Comparison of ENCODE assay signal across 10 mouse cellular contexts in the genomic region with DNA sequence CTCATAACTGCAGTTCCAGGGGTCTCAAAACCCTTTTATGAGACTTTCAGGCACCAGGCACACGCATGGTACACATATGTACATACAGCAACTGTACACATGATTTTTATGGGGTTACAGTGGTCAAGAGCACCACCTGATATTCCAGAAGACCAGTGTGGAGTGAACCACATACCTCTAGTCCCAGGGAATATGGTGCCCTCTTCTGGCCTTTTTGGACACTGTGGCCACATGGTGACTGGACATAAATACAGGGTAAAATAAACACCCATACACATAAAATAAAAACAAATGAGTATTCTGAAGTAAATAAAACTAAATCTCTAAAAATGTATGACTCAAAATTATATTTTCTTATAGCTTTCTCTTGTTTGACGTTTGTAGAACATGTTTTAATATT. TPM values are rescaled to one million over a fixed set of nuclear protein-coding genes. Genes with fewer than 3 reads are reported as not detected.
A peak's percentile ranks its signal among the peaks of the same experiment; 100 is the strongest.
DNase-seq lines count a peak whose midpoint lies in the region; TF ChIP-seq lines count a peak whose summit lies in the region.
"Had no signal": no experiment of that assay in that cellular context is flagged by ENCODE, and none has a peak within 500 bp of the region (broad histone marks: within the 10 kb centered on the region; RNA-seq: fewer than 3 reads in every experiment).

No protein-coding gene starts in this region.

- TF ChIP-seq CTCF in layer of hippocampus, adult 2 months (conservative IDR thresholded peaks at IDR 0.05) = peak; percentile 48

- H3K27ac ChIP-seq in layer of hippocampus, adult 2 months = no peak overlapping the region
- H3K27ac ChIP-seq: heart, embryonic 13.5 days had no signal

- peak; percentile 18 for DNase-seq in adrenal gland, postnatal 10 days
- no peak for DNase-seq in adrenal gland, adult 8-10 months
- DNase-seq in layer of hippocampus, adult 2 months (ENCODE audit: low spot score in 2 of 2) = no peak
- no peak for DNase-seq in layer of hippocampus, adult 8-10 months (ENCODE audit: low spot score in 2 of 2)
- DNase-seq in adrenal gland, postnatal 36 days = peak; percentile 15 to 45
- DNase-seq in neural tube, embryonic 10.5 days (ENCODE audit: extremely low spot score, low spot score) = peak; percentile 18
- DNase-seq in spleen, postnatal 10 days (ENCODE audit: low spot score in 2 of 2) = no peak
- no peak for DNase-seq in left cerebral cortex, postnatal 4 days

- H3K4me3 ChIP-seq in layer of hippocampus, adult 2 months = no peak overlapping the region
- H3K4me3 ChIP-seq: erythroblast, embryonic 14.5 days; heart, embryonic 13.5 days had no signal

- intact Hi-C loops in left cerebral cortex, postnatal 4 days (cut with DNase I) = loop anchor here (5.0 kb wide), 1 partner anchor 451 kb away; no protein-coding TSS in a partner anchor

RNA-seq across cellular contexts. Expression of a gene that starts 18.7 kb away (rescaled TPM):
- 1 to 10 TPM; 2.8 to 3.3 TPM for total RNA-seq in adrenal gland, postnatal 10 days (2021)
- 1 to 10 TPM; 3.2 to 7.0 (median 5.5) TPM for total RNA-seq in adrenal gland, adult 8-10 months (2022)
- total RNA-seq in layer of hippocampus, adult 2 months (2021) = not detected
- total RNA-seq in layer of hippocampus, adult 8-10 months (2022) = not detected
- 1 to 10 TPM; 2.3 to 3.0 TPM for total RNA-seq in adrenal gland, postnatal 36 days (2021)
- total RNA-seq in left cerebral cortex, postnatal 4 days (2021) = not detected

Comparison
In these comparisons a context has a peak if more than half of its experiments do, and no peak if none do; other contexts are left out.
1. DNase-seq: peak in adrenal gland, postnatal 10 days (single experiment), adrenal gland, postnatal 36 days (2 of 2) and neural tube, embryonic 10.5 days (single experiment); none in adrenal gland, adult 8-10 months (single experiment), layer of hippocampus, adult 2 months (0 of 2), layer of hippocampus, adult 8-10 months (0 of 2), spleen, postnatal 10 days (0 of 2) and left cerebral cortex, postnatal 4 days (single experiment).